Mouse (Mus musculus): ENCODE results near the gene Vstm5. TPM values are rescaled to one million over a fixed set of nuclear protein-coding genes. Genes with fewer than 3 reads are reported as not detected.
"Not testable (repeated sequence)": the region's sequence is repeated elsewhere in the genome, so short reads cannot be mapped to it uniquely, and the experiment has no call there.

The Vstm5 gene
- total RNA-seq, 2 experiments from 2014 or later, result 0.12 to 0.13 TPM

- DNase-seq, result no peak
- intact Hi-C loops (cut with DNase I), result no loop called here
Observed at GRCm38 (mm10) chr9:15256214-15256613, 17.4 kb downstream of the Vstm5 start.

GRCm38 (mm10) chr9:15261980-15262379 is 23.1 kb downstream of the Vstm5 start:
- intact Hi-C loops (cut with DNase I), result no loop called here
- DNase-seq, result no peak

- intact Hi-C loops (cut with DNase I), result no loop called here
- DNase-seq, result no peak
Observed at GRCm38 (mm10) chr9:15263487-15263886, 24.6 kb downstream of the Vstm5 start.

DNA sequence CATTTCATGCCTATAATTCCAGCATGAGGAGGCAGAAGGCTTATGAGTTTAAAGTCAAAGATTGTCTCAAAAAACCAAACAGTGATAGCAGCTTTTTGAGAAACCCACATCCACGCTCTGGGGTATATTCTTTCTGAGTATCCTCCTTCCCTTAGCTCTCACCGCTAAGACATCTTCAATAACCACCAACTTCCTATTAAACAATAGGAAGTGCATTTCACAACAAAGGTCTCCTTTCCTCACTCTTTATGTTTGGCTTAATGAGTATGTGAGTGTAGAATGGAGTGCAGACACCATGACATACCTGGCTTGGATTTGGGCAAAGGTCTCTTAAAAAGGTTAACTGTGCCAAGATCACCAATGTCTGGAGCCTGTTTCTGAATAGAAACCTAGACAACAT is 35.1 kb downstream of the Vstm5 start:
- no peak for DNase-seq
- intact Hi-C loops (cut with DNase I), result no loop called here

- intact Hi-C loops (cut with DNase I), result no loop called here
- DNase-seq, result no peak
Observed at GRCm38 (mm10) chr9:15276855-15277254, 38.0 kb downstream of the Vstm5 start.

DNA sequence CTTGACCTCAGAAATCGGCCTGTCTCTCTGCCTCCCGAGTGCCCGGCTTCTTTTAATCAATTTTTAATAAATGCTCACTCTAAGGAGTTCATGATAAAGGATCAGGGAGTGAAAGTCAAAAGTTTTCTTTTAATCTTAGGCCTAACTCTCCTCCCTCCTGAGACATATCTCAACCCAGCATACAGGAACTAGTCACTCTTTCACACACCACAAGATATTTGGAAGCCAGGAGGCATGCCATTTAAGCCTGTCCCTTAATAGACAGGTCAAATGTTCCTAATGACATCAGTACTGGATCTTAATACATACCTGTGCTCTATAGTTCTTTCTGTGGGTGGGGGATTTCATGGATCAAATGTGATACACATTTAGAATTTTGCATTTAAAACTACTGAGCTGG is 39.5 kb downstream of the Vstm5 start:
- intact Hi-C loops (cut with DNase I), result no loop called here

DNA sequence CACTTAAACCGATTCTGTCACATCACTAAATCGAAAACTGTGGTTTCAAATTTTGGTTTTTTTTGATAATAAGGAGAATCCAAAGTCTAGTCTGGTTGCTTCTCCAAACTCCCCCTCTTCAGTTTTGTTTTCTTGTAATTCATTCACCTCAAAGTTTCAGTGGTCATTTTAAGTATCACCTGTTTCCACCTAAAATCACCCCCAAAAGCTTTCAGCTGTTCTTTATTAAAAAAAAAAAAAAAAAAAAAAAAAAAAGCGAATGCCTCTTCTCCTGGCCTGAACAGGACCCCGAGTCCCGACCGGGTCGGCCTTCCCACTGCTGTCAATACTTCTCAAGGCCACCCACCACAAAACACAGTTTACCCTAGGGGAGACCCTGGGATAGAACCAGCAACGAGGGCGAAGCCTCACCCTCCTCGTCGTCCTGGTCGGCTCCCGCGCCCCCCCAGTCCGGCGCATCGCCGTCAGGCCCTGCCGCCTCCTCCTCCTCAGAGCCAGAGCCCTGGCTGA is 40.3 kb downstream of the Vstm5 start:
- intact Hi-C loops (cut with DNase I), result no loop called here
- no peak for DNase-seq

More for the DNA sequence above, 39.5 kb downstream of the Vstm5 start:
- no peak for DNase-seq

DNA sequence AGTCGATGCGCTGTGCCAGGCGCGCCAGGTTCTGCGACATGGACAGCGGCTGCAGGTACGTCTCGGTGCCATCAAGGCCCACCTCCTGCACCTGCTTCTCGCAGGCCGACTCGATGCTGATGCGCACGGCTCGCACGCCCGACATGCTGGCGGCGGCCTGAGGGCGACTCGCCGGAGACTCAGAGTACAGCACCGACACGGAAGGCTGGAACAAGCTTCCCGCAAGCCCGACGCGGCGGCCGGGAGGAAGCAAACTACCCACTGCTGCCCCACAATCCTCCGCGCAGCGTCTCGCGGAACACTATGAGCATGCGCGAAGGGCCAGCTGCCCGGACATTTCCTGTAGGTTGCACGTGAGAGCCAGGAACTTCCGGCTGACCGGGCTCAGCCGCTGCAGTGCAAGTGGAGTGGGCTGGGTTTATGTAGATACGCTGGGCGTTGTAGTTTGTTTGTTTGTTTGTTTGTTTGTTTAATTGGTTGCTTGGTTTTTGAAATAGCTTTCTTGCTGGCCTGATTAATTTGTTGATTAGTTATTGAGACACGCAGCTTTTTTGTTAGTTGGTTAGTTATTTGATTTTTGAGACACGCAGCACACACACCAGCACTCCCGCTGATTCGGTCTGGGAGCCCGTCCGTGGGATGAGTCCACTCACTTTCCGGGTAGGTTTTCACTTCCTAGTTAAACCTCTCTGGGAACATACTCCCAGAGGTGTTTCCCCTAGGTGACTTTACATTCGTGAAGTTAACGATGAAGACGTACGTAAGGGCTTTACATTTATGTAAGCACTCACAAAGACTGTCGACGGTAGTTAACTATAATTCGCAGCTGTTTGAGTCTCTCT is 41.0 kb downstream of the Vstm5 start, which contains the start of gene Med17:
Gene Med17 (minus strand): TSS at position 283 of the 842 bp plus-strand sequence.
- DNase-seq, result peak; percentile 85 to 89
- intact Hi-C loops (cut with DNase I), result no loop called here

GRCm38 (mm10) chr9:15280491-15280879 is 41.6 kb downstream of the Vstm5 start:
- DNase-seq, result no peak
- intact Hi-C loops (cut with DNase I), result no loop called here

DNA sequence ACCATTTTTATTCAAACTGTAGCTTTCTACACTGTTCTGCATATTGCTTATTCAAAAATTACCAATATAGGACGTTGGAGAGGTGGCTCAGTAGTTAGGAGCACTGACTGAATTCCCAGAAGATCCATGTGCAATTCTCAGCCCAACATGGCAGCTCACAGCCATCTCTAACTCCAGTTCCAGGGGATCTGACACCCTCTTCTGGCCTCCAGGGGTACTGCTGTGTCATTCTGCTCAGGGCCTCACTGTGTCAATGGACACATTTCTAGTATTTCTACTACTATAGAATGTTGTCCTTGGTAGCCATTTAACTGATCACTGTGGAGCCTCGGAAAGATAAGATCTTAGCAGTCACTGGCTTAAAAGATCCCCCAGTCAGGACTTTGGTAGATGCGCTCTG is 46.6 kb downstream of the Vstm5 start:
- intact Hi-C loops (cut with DNase I), result no loop called here

GRCm38 (mm10) chr9:15287846-15288245 is 49.0 kb downstream of the Vstm5 start:
- DNase-seq, result no peak
- intact Hi-C loops (cut with DNase I), result no loop called here

More for the DNA sequence above, 46.6 kb downstream of the Vstm5 start:
- no peak for DNase-seq

DNA sequence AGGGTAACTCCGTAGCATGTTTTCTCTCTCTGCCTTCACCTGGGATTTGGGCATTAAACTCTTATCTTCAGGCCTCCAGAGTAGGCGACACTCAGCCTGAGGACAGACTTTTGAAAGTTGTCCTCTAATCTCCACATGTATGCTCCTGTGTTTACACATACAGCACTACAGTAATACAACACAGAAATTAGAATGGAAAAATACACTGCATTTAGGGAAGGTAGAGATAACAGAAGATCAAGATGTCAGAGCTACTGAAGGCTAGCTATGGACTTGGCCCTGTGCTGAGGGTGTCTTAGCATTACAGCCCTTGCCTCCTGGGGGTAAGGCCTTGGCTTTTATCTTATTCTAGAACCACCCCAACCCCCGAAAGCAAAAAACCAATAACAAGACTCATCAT is 49.6 kb downstream of the Vstm5 start:
- no peak for DNase-seq
- intact Hi-C loops (cut with DNase I), result no loop called here

DNA sequence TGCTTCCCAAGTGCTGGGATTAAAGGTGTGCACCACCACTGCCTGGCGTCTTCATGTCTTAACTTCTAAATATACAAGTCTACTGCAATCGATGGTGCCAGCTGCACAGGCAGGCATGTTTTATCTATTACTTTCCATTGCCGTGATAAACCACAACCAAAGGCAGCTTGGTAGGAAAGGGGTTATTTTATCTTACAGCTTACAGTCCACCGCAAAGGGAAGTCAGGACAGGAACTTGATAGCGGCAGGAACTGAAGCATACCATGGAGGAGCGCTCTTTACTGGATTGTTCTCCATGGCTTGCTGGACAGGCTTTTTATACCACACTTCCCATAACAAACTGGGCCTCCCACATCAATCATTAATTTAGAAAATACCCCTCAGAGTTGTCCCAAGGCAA is 50.4 kb downstream of the Vstm5 start:
- intact Hi-C loops (cut with DNase I), result no loop called here
- no peak for DNase-seq

GRCm38 (mm10) chr9:15297112-15297511 is 58.3 kb downstream of the Vstm5 start:
- intact Hi-C loops (cut with DNase I), result no loop called here

GRCm38 (mm10) chr9:15298451-15298850 is 59.6 kb downstream of the Vstm5 start:
- intact Hi-C loops (cut with DNase I), result no loop called here
- DNase-seq, result no peak

More at GRCm38 (mm10) chr9:15297112-15297511, 58.3 kb downstream of the Vstm5 start:
- DNase-seq, result no peak

- intact Hi-C loops (cut with DNase I), result no loop called here
- no peak for DNase-seq
Observed at GRCm38 (mm10) chr9:15300056-15300455, 61.2 kb downstream of the Vstm5 start.

- intact Hi-C loops (cut with DNase I), result no loop called here
- DNase-seq, result no peak
Observed at GRCm38 (mm10) chr9:15301399-15301798, 62.6 kb downstream of the Vstm5 start.

GRCm38 (mm10) chr9:15302006-15302405 is 63.2 kb downstream of the Vstm5 start:
- DNase-seq; intact Hi-C loops (cut with DNase I): not testable (repeated sequence)

DNA sequence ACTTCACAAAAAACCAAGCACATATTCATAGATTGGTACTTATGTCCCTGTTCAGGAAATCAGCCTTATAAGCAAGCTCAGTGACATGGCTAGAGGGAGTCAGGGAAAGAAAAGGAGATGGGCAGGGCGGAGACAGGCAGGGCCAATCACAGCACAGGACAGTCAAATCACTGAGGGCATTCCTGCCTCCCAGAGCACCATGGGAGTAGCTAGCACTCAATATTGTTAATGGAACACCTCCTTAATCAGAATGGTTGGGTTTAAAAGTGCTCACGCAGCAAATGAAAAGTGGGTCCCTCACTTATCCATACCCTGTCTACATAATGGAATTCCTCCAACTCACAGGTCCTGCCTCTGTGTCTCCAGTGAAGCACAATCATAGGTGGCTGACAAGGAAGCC is 64.0 kb downstream of the Vstm5 start:
- no peak for DNase-seq

DNA sequence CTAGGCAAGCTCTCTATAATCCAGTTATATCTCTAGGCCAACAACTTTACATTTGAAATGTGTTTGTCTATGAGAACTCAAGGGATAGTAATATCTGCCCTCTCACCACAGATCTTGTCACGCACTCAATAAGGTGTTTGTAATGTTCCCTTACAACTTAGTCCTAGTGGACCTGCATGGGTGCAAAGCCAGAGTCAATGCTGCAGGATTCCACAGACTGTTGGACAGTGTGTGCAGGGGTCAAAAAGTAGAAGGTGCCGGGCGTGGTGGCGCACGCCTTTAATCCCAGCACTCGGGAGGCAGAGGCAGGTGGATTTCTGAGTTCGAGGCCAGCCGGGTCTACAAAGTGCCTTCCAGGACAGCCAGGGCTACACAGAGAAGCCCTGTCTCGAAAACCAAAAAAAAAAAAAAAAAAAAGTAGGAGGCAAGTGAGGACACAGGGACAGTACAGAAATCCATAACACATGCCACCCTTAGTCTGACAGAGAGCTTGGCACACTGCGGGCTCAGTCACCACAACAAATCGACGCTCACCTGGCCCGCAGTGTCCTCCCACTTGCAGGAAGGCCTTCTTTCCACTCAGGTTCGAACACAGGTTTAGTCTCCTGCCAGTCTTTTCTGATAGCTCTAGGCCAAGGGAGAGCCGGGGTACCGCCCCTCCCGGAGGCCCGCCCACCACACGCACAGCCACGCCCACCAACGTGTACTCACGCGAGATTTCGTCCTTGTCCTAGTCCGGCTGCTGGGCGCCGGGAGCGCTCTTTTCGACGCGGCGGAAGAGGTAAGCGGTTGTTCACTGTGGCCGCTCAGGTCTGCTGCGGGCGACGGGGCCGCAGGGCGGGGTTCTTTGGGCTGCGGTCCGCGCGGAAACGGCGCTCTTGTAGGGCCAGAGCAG is 66.9 kb downstream of the Vstm5 start, which contains the start of gene Taf1d:
Gene Taf1d (plus strand): TSS at position 712 of the 895 bp plus-strand sequence.
- intact Hi-C loops (cut with DNase I), result no loop called here

More for the DNA sequence above, 64.0 kb downstream of the Vstm5 start:
- intact Hi-C loops (cut with DNase I), result no loop called here

More for the DNA sequence above, 66.9 kb downstream of the Vstm5 start, which contains the start of gene Taf1d:
- DNase-seq, result peak; percentile 97 to 99
